Mouse (Mus musculus) ovary, postnatal 36 days (tissue): ENCODE measurements around the gene Prr5.

Source experiments
- DNase-seq: peaks from one replicate; pipeline ENCODE4 v3.0.0; 2022; ENCODE audit warnings: low spot score, mixed read lengths

The Prr5 gene

DNA sequence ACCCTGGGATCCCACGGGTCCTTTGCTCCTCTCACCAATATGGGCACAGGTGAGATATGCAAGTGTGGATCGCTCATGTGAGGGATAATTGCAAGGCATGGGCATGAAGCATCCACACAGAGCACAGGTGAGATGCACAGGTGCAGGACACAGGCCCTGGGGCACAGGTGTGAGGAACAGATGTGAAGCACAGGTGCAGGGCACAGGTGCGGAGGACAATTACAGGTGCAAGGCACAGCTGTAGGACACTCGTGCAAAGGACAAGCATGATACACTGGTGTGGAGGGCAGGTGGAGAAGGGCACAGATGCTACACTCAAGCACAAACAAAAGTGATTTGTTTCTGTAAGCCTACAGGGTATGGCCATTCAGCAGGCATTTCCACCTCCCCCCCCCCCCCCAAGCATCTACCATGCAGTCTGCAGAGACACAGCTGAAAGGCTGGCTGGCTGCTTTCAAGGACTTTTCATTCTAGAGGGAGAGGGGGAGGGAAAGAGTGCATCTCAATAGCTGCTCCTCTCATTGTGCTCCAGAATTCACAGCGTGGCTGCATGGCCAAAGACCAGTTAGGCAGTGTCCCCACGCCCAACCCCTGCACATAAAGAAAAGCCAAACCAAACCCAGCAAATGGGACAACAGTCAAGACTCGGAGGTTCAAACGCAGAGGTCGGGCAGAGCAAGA lies 11.9 kb upstream of the Prr5 start:
- no peak for DNase-seq

DNA sequence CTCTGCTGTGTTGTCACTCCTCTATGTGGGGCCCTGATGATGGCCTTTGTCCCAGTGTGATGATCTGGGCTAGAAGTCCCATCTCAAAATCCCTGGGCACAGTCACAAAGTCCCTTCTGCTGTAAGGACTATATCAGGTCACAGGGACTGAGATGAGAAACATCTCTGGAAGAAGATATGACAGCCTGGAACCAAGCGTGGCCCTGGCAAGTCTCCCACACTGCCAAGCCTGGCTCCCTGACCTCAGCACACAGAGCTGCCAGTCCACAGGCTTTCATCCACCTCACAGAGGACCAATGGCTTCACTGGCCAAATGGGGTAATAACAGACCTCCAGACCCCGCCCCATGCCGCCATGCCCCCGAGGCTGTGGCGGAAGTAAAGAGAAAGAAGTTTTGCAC lies 10.8 kb upstream of the Prr5 start:
- DNase-seq, result no peak

DNA sequence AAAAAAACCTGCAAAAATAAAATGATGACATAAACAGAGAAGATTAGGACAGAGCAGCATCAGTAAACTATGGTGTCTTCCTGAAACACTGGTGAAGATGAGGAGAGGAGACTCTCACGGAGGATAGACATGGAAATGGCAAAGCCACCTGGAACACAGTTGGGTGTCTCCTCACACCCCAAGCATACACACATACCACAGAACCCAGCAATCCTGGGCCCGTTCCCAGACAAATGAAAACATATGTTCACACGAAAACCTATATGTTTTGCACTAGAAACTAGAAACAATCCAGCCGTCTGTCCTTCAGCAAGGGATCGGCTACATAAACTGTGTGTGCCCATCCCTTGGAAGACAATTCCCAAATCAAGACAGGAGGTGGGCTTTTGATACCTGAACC lies 9.6 kb upstream of the Prr5 start:
- DNase-seq, result no peak

DNA sequence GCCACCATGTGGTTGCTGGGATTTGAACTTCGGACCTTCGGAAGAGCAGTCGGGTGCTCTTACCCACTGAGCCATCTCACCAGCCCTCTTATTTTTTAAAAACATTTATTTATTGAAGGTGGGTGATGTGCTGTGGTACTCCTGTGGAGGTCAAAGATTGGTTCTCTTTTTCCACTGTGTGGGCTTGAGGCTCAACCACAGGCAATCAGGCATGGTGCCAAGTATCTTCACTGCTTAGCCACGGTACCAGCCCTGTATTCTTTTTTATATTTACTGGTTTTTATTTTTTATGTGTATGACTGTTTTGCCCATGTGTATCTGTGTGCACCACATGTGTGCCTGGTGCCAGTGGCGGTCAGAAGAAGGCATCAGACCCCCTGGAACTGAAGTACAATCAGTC lies 8.1 kb upstream of the Prr5 start:
- no peak for DNase-seq

DNA sequence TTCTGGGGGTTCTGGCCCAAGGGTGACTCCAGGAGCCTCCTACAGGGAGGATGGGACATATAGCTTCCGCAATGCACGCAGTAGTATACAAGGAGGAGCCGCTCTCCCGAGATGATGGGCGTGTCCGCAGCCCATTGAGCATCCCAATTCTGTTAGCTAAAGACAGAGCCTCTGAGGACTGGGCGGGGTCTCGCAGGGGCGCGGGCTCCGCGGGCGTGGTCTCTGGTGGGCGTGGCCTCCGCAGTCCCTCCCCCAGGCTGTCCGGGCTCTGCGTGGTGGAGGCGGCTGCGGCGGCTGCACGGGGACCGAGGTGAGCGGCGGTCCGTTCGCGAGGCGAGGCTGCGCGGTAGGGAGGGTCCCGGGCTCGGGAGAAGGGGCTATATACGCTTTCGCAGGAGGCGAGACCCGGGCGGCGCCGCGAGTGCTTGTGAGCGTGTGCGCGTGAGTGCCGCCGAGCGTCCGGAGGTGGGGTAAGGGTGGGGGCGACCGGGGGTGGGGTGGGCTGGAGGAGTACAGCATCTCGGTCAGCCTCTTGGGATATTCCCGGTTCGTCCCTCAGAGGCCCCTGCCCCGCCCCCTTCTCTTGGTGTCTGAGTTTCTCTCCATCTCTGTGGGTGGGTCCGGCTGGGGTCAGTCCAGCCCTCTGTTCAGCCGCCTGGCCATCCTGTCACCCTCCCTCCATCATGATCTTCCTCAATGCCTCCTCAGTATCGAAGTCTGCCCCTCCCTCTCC lies 6.3 kb upstream of the Prr5 start:
- DNase-seq, result peak; percentile 82

DNA sequence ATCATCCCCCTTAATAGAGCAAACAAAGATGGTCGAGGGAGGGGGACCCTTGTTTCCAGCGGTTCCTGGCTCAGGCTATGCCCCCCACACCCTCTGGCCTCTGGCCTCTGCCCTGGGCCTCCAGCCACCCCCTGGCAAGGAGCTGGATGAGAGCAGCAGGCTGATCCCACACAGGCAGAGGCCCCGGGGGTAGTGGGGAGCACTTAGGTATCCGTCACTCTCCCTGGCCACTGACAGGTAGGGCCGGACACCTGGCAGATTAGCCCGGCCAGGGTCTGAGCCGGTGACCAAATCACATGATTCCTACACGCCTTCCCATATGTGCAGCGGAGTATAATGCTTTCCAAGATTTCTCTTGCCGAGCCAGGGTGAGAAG lies 5.7 kb upstream of the Prr5 start:
- DNase-seq, result no peak

DNA sequence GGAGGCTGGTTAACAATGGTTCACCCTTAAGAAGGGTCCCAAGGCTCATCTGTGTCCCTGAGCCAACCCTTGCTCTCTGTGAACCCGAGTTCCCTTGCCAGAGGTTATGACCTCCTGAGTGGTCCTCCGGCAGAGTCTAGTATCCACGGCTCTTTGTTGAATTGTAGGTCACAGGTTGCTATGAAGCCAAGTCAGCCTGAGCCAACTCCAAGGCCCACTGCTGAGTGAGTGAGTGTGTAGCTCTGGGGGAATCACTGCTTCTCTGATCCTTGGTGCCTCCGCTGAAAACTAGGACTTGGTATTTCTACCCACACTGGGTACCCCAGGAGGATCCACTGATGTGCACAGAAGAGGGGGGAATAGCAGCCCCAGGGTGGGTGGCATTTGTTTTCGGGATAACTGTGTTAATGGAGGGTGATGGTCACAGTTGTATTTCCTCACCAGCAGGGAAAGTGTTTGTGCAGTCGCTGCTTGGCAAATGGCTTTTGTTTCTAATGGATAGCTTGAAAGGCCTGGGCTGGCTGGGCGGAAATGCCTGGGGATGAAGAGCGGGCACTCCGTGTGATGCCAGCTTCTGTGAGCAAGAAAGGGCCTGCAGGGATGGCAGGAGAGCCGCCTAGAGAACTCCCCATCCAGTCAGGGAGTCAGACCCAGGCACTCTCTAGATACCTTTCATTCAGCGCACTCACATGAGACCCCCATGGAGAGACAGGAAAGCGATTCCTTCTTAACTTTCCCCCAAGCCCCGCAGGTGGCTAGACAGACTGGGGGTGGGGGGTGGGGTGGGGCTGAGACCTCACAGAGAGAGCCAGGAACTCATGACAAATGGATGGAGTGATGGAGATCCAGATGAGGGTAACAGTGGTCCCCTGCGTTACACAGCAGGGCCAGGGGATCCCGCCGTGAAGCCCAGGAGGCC lies 4.6 kb upstream of the Prr5 start:
- no peak for DNase-seq

DNA sequence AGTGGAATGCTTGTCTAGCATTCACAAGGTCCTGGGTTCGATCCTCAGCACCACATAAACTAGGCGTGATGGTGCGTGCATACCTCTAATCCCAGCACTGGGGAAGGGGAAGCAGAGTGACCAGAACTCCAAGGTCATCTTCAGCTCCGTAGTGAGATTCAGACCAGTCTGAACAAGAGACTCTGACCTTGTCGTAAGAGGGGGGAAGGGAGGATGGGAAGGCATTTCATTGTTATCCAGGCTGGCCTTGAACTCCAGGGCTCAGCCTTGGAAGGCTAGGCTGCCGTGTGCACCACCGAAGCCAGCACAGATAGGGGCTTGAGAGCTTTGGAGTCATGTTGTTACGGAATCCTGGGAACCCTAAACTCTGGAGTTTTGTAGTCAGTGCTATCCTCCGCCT lies 3.8 kb upstream of the Prr5 start:
- DNase-seq, result no peak

DNA sequence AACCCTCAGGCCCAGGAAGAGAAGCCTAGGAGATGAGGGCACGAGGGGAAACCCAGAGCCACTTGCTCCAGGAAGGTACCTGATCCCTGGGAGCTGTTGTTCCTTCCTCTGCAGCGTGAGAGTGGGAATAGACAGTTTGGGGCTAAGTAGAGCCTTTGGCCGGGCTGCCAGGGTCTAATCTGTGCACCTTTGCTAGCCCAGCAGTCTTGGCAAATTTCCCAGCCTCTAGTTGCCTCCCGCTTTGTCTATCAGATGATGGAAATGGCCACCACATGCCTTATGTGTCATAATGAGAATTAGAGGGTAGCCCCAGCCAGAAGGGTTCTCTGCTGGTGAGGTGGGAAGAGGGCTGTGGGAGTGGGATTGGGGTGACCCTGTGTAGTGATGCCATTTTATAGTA lies 3.4 kb upstream of the Prr5 start:
- no peak for DNase-seq

DNA sequence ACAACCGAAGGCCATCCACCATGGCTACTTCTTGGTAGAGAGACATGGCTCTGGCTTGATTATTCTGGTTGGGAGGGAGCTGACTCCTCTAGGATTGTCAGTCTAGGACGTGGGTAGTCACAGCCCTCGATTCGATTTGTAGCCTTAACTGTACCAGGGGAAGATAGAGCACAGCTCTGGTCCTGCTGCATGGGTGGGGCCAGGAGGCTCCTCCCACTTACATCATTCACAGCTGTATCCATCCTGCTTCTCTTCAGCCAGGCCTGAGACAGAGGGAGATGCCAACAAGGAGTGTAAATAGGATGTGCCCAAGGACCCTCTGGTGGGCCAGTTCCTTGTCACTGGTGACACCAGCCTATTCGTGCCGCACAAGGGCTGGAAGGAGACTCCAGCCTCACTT lies 1.8 kb upstream of the Prr5 start:
- DNase-seq, result no peak

DNA sequence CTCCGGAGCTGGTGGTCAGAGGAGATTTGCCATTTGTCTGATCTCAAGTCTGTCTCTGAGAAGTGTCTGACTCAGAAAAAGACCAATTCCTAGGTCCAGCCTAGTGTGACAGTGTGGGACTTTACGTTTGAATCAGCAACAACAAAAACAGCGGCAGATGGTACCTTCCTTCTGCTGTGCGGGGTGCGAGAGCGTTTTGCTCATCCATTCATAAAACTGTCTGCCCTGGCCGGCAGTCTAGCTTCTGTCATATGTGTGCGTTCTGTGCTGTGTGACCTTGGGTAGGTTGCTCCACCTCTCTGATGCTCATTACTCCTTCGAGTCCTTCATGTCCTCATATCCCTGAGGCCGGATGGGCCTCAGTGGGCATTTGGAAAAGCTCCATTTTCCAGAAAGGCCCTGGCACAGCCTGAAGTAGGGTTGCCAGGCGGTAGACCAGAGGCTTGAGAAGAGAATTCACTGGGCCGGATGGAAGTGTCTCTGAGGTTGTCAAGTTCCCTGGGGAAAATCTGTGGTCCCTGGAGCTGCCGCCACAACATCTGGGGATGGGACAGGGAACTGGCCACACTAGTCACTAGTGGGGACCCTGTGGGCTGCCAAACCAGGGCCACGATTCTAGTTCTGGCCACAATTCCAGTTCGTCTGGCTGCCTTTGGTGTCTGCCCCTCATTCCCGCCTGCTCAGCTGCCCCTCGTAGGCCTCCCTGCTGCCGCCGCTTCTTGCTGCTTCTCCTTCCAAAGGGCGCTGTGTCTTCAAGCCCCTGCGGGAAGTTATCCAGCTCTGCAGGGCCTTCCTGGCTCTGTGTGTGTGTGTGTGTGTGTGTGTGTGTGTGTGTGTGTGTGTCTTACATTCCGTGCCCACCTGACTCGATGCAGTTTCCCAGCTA lies 594 bp downstream of the Prr5 start:
- no peak for DNase-seq

DNA sequence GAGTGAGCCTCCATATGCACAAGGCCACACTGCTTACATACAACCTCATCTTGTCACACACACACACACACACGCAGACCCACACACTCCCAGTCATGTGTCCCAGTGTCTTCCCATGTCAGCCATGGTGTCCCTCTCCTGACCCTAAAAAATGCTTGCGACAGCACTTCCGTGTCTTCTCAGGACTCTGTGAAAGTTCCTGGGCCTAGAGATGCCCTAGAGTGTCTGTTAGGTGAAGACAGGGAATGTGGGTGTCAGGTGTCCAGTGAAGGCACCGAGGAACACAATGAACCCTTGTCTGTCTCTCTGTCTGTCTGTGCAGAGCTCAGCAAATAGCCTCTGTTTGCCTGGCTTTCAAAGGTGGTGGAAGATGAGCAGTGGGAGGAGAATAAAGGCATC lies 1.2 kb downstream of the Prr5 start:
- no peak for DNase-seq

DNA sequence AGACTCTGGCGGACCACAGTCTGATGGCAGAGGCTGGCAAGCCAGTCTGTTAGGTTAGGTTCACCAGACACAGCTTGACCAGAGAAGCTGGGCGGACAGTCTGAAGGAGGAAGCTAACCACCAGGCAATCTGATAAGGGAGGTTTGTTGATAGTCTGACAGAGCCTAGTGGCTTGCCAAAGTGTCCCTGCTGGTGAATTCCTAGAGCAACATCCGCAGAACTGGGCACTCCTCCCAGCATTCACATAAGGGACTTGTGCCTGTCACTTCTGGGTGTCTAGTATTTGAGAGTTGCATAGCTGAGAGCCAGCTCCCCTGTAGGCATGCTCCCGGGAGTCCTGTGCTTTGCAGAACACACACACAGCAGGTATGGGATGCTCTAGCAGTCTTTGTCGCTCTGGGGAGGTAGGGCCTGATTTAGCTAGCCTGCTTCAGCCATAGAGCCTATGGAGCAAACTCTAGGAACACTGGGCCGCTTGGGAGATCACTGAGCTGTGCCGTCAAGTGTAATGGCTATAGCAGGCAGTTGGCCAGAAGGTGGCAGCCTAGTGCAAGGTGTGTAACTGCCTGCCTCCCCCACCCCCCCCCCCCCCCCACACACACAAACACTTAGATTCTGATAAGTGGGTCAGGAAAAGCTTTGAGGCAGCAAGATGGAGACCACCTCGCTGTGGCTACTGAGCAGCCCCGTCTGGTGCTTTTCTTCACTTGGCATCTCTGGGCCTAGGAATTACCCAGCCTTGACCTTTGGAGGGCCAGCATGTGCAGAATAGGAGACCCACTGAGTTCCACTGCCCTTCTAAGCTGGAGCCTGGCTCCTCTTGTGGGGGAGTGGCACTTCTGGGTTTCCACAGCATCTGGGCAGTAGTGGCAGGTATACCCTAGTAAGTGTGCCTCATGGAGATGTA lies 2.2 kb downstream of the Prr5 start:
- peak; percentile 53 for DNase-seq

DNA sequence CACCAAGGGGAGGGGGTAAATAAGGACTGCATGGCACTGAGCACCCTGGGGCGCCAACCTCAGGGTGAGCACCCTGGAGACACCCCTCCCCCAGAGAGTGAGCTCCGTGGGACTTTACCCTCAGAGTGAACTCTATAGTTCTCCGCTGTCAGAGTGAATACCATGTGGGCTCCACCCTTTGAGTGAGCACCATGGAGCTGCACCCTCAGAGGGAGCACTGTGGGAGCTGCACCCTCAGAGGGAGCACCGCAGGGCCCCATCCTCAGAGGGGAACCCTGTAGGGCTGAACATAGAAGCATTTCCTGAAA lies 2.8 kb downstream of the Prr5 start:
- no peak for DNase-seq

DNA sequence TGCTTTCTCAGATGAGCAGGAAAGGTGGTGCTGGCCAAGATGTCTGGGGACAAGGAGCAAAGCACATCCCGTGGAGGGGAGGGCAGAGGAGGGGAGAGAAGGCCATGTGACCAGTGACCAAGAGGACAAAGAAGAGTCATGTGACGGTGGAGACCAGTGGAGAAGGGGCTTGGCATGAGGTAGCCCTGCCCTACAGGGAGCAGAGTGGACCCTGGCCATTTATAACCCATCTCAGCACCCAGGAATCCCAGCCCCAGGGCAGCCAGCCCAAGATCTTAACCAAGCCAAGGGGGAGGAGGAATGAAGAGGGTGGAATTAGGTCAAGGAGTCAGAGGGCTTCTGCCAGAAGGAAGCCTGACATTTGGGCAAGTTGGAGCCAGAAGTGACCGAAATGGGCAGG lies 3.2 kb downstream of the Prr5 start:
- no peak for DNase-seq

DNA sequence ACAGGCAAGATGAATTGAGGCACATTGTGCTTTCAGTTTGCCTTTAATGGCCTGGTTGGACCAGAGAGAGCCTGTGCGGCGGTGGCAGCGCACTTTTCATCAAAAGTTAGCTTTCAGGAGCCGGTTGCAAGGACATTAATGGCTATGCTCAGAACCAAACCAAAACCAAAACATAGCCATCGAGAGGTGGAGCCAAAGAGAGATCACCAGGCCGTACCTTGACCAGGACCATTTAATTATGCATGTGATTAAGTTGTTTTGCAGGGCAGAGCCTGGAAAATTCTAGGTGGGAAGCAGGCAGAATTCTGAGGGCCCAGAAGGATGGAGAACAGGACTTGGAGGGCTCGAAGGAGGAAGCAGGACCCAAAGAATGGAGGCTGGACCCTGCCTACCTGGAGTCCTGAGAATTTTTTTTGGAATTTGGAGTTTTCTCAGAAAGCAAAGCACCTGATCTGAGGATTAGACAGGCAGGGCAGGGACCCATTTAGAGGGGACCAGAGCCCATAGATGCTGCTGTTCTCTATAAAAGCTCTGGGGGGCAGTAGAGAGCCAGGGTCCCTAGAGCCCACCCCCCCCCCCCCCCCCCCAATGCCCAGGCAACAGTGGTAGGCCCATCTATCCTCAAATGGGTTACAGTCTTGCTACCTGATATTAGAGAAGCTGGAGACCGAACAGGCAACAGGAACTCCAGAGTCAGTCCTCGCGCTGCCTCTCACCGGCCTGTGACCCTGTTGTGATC lies 5.1 kb downstream of the Prr5 start:
- no peak for DNase-seq

DNA sequence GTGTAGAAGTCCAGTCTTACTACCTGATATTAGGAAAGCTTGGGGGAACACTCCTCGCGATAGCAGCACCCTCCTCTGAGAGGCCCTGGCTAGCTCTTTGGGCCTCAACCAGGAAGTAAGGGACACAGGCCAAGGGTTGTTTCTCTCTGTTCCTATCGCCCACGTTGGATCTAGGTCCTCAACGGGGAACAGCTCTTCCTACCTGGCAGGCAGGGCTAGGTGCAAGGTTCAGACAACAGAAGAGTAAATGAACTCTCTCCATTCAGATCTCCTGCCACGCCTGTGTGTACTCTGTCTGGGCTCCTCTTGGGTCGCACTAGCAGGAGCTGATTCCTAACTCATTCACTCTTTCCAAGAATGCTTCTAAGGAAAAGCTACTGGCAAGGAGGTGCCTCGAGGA lies 5.9 kb downstream of the Prr5 start:
- DNase-seq, result no peak

DNA sequence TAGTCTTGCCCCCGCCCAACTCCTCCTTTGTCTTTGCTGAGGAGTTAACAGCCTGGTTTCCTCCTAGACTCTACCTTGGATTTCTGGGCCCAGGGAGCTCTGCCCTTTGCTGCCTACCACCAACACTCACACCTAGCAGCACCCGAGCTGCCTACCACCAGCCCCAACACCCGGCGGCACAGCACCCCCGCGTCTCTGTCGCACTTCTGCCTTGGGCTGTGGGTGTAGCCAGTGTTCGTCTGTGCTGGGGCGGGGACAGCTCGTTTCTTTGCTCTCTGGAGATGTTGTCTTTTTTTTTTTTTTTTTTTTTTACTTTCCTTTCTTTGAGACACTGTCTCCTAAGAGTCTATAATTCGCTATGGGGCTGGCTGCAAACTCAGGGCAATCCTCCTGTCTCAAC lies 8.5 kb downstream of the Prr5 start:
- no peak for DNase-seq

DNA sequence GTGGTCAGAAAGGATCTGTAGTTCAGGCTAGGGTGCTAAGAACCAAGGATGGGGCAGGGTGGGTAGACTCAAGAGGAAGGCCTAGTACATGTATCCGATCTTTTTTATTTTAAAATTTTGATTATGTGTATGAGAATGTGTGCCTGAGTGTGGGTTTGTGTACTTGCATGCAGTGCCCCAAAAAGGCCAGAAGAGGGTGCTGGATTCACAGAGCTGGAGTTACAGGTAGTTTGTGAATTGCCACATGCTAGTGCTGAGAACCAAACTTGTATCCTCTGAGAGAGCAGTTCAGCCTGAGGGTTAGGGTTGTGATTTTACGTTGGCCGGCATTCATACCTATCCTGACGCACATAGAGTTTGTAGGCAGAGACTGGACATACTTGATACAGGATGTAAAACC lies 9.7 kb downstream of the Prr5 start:
- no peak for DNase-seq

DNA sequence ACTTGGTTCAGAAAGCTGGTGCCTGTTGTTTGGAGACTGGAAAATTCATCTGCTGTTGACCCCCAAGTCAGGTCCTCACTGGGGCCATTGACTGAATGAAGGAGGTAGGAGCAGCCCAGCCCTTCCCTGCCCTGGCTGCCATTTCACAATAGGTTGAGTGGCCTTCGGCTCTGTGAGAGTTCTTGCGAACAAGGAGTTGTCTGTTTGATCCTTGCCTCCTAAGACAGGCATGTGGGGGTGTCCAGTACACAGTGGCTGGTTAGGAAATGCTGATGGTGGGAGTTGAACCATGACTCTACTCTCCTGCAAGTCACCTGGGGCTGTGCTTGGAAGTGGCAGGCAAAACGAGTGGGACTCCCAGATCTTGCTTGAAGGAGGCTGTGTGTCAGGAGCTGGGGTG lies 10.4 kb downstream of the Prr5 start:
- no peak for DNase-seq
